Mouse (Mus musculus) liver (tissue): ENCODE data around the gene Wfikkn2.
A peak's percentile ranks its signal among the peaks of the same experiment; 100 is the strongest.

Experiments
- DNase-seq: peaks from one replicate; pipeline ENCODE4 v3.0.0-alpha.2; 2020; ENCODE audit warnings: mixed read lengths

The Wfikkn2 gene

GRCm38 (mm10) chr11:94221257-94221656 lies 24.5 kb downstream of the Wfikkn2 start:
- no peak for DNase-seq

GRCm38 (mm10) chr11:94216247-94216646 lies 29.6 kb downstream of the Wfikkn2 start:
- no peak for DNase-seq

- DNase-seq, result no peak
Measured at GRCm38 (mm10) chr11:94215581-94215980, 30.2 kb downstream of the Wfikkn2 start.

GRCm38 (mm10) chr11:94213735-94214594 lies 31.8 kb downstream of the Wfikkn2 start:
- DNase-seq, result no peak

- no peak for DNase-seq
Measured at GRCm38 (mm10) chr11:94212997-94213396, 32.8 kb downstream of the Wfikkn2 start.

- DNase-seq, result no peak
Measured at GRCm38 (mm10) chr11:94212489-94212836, 33.3 kb downstream of the Wfikkn2 start.

GRCm38 (mm10) chr11:94211651-94212488 lies 33.9 kb downstream of the Wfikkn2 start:
- DNase-seq, result peak; percentile 77

- DNase-seq, result peak; percentile 100
Measured at GRCm38 (mm10) chr11:94211124-94211603, 34.6 kb downstream of the Wfikkn2 start, which contains the start of gene Tob1. Gene Tob1, plus strand, starts transcription at chr11:94211454.

GRCm38 (mm10) chr11:94210191-94211086 lies 35.4 kb downstream of the Wfikkn2 start:
- DNase-seq, result peak; percentile 93

- peak; percentile 29 for DNase-seq
Measured at GRCm38 (mm10) chr11:94209695-94210131, 36.1 kb downstream of the Wfikkn2 start.

GRCm38 (mm10) chr11:94208811-94209675 lies 36.8 kb downstream of the Wfikkn2 start:
- DNase-seq, result no peak

- DNase-seq, result no peak
Measured at GRCm38 (mm10) chr11:94206398-94207114, 39.2 kb downstream of the Wfikkn2 start.

- no peak for DNase-seq
Measured at GRCm38 (mm10) chr11:94203066-94203465, 42.7 kb downstream of the Wfikkn2 start.

- DNase-seq, result no peak
Measured at GRCm38 (mm10) chr11:94202106-94202505, 43.7 kb downstream of the Wfikkn2 start.

GRCm38 (mm10) chr11:94200422-94200821 lies 45.4 kb downstream of the Wfikkn2 start:
- peak; percentile 54 for DNase-seq

- no peak for DNase-seq
Measured at GRCm38 (mm10) chr11:94199771-94200170, 46.0 kb downstream of the Wfikkn2 start.

- no peak for DNase-seq
Measured at GRCm38 (mm10) chr11:94198405-94199146, 47.2 kb downstream of the Wfikkn2 start.

- DNase-seq, result no peak
Measured at GRCm38 (mm10) chr11:94196311-94196710, 49.5 kb downstream of the Wfikkn2 start.

GRCm38 (mm10) chr11:94193109-94193508 lies 52.7 kb downstream of the Wfikkn2 start:
- DNase-seq, result no peak

- DNase-seq, result no peak
Measured at GRCm38 (mm10) chr11:94190665-94191064, 55.1 kb downstream of the Wfikkn2 start.
